Mouse (Mus musculus) left cerebral cortex, adult 9 months (tissue): ENCODE results near the gene Lonp1.

Experiments used
- DNase-seq, 2 experiments: peaks; one replicate each; pipeline ENCODE4 v3.0.0; 2022; ENCODE audit warnings: low spot score in 2 of 2

Gene Lonp1

GRCm38 (mm10) chr17:56588921-56589320 lies 37.8 kb downstream of the Lonp1 start:
- DNase-seq = no peak

GRCm38 (mm10) chr17:56587773-56588172 lies 38.9 kb downstream of the Lonp1 start:
- DNase-seq = no peak

DNA sequence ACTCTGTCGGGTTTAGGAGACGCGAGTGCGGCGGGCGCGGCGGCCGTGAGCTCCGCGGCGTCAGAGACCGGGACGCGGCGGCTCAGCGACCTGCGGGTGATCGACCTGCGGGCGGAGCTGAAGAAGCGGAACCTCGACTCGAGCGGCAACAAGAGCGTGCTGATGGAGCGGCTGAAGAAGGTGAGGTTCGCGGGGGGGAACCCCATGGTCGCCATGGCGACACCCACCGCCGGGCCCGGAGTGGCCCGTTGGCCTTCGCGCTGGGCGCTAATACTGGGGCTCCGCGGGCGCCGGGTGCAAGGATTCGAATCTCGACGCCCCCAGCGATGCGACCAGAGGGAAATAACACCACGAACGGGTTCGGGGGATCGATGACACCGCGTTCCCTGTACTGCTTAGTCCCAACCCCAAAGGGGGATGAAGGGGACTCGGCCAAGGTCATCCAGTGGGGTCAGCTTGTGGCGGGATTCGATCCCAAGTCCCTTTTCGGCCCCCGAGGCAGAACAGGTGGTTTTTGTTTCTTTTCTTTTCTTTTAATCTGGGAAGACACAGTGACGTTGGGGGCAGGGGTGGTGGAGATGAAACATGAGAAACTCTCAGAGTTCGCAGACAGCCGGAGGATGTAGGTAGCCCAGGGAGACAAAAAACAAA lies 41.4 kb downstream of the Lonp1 start:
- peak in 1 of 2 experiments; percentile 42 for DNase-seq

DNA sequence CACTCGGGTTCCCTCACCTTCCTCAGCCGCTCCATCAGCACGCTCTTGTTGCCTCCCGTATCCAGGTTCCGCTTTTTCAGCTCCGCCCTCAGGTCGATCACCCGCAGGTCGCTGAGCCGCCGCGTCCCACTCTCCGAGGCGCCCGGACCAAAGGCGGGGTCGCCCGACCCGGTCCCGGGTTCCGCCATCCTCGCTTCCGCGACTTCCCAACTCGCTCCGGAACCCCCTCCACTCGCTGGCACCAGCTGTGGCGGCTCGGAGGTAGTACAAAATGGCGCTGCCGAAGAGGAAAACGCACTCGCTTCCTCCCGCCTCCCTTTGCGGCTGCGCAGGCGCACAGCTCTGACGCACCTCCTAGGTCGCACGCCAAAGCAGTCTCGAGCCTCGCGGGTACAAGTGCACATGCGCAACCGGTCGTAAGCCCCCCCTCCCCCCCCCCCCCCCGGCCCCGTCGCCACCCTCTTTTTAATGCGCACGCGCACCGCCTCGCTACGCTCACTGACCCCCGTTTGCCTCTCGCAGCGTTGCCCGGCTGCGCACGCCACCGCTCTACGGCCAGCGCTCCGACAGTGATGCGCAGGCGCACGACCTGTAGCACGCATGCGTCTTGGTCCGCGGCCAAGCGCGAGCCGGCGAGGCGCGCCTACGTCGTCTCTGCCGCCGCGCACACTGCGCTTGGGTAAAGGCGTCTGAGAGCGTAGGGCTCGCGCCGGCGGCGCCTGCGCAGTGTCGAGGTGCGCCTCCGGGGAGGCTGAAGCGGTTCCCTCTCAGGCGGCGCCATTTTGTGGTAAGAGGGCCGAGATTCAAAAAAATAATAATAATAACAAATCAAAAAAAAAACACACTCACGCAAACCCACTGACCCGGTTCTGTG lies 42.2 kb downstream of the Lonp1 start, which contains the start of the genes Safb2 and Safb:
Gene Safb2 (minus strand): TSS at position 329 of the 874 bp plus-strand sequence.
Gene Safb (plus strand): TSS at position 569 of the 874 bp plus-strand sequence.
- DNase-seq = peak; percentile 98

- peak; percentile 33 to 39 for DNase-seq
Measured at GRCm38 (mm10) chr17:56583611-56584256, 43.0 kb downstream of the Lonp1 start.

- DNase-seq = no peak
Measured at GRCm38 (mm10) chr17:56583071-56583470, 43.6 kb downstream of the Lonp1 start.

DNA sequence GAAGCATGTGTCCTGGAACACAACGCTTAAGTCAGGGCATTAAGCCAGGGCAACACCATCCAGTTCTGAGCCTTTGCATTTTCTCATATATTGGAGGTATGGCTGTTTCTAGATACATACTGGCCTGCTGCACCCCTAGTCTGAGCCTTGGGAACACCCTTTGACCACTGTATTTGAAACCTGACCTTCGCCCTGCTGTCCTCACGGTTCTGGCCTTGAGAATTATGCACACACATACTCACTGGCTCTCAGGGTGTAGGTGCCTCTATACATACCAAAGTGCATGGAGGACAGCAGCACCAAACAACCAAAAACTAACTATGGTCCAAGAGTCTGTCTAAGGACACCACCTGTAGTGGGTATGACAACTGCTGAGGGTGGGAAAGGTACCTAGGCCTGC lies 53.7 kb downstream of the Lonp1 start:
- DNase-seq = no peak

DNA sequence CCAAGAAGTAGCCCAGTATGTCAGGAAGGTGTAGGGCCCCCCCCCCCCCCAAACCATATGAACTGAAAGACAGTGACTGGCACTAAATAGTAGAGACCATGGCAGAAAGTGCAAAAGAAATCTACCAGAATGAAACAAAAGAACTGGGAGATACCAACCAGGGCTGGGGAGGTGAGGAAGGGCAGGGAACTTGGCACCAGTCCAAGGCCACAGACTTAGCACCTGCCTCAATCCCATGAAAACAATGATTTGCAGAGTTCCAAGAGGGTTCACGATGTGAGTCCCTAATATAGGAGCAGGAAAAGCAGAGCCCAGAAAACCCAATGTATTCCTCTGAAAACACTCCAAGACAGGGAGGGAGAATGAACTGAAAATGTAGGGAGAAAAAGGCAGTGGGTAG lies 54.5 kb downstream of the Lonp1 start:
- DNase-seq = no peak

- no peak for DNase-seq
Measured at GRCm38 (mm10) chr17:56570287-56570686, 56.4 kb downstream of the Lonp1 start.

GRCm38 (mm10) chr17:56567370-56567769 lies 59.3 kb downstream of the Lonp1 start:
- DNase-seq = no peak

DNA sequence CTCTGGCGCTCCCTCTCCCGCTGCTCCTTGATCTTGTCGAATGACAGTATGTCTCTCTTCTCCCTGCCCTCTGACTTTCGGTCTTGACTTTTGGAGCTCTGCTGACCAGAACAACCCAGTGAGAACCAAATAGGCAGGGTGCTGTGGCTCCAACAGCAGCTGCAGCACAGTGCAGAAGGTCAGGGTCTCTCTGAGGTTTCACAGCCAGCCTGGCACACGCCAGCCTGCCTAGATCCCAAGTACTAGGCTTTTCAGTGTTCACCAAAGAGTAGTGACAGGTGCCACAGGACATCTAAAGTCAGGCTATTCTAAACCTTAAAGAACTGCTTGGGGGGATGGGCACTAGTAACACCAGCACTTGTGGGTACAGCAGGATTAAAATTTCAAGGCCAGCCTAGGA lies 59.8 kb downstream of the Lonp1 start:
- DNase-seq = no peak

GRCm38 (mm10) chr17:56566293-56566692 lies 60.4 kb downstream of the Lonp1 start:
- no peak for DNase-seq
